Mouse (Mus musculus): Measurements from ENCODE around the gene Sost. TPM values are rescaled to one million over a fixed set of nuclear protein-coding genes. Genes with fewer than 3 reads are reported as not detected.

The Sost gene
- total RNA-seq, 2 experiments from 2014 or later: not detected

DNA sequence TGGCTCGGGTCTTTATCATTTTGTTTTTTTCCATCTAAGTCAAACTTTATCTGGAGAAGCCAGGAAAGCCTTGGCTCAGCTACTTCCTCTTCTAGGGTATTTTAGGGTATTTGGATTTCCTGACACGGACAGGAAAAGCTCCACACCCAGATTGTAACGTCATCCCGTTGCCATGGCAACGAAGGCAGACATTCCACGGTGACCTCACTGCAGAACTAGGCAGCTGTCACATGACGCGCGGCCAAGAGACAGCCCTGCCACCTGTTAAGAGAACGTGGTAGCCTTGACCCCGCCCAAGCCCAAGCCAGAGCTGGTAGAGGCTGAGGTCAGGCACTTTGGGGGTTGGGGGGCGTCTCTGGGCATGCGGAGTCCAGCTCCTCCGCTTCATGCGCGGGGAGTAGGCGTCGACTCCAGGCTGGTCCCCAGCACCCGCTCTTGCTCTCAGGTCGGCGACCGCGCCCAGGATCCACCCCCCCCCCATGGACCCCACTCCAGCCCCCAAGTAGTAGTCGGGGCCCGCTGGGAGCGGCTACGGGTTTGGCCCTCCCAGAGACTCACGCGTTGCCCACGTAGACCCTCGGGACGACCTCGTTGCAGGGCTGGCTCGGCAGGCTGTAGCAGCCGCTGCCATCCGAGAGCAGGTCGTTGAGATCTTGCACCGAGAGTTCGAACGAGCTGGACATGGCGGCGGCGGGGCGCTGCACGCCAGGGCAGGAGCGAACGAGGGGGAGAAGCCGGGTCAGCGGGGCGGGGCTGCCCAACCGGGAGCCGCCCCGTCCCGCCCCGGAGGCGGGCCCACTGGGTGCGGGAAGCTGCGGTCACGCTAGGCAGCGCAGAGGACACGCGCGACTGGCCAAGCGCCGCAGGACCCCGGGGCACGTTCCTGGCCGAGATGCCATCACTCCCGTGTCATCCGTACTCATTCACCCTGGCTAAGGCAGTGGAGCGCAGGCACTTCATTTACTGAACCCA is 17.5 kb upstream of the Sost start, which contains the start of gene Cfap97d1:
TSS of gene Cfap97d1 (plus strand) at position 226 of the 972 bp plus-strand sequence.
- peak; percentile 66 for ATAC-seq (replicated peaks; ENCODE audit: low FRiP score, low TSS enrichment, poor library complexity, severe bottlenecking)

DNA sequence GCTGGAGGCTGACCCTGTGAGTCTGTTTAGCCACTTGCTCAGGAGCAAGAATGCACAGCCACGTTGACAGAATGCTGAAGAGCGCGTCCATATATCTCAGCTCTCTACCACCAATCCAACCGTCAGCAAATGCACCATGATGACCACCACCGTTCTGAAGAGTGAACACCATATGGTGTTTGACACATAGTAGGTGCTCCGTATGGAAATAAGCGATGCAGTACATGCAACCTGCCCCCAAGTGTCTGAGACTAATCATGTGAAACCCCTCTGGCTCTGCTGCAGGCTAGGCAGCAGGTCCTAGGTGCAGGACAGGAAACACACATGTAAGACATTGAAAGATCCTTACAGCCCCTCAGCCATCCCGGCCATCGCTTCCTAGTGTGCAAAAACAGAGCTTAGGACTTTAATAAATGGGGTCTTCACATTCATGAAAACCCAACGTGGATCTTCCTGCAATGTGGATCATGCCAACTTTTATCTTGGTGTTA is 16.7 kb upstream of the Sost start:
- ATAC-seq (replicated peaks; ENCODE audit: low FRiP score, low TSS enrichment, poor library complexity, severe bottlenecking): no peak

DNA sequence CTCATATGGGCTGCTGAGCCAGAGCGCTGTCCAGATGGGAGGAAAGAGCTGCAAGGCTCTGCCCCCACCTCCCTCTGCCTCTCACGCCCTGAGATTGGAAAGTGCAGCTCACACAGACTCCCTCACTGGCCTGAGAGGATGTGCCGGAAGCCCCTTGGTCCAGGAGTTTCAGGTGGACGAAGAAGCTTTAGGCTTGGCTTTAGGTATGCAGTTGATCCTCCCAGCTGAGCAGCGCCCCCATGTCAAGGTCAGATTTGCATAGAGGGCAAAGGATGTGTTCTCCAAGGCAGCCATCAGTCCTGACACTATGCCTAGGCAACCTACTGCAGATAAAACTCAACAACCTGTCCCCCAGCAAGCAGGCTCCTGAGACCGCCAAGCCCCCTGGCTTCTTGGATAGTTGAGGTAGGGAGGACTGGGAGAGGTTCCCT is 16.2 kb upstream of the Sost start:
- ATAC-seq (replicated peaks; ENCODE audit: low FRiP score, low TSS enrichment, poor library complexity, severe bottlenecking): no peak

DNA sequence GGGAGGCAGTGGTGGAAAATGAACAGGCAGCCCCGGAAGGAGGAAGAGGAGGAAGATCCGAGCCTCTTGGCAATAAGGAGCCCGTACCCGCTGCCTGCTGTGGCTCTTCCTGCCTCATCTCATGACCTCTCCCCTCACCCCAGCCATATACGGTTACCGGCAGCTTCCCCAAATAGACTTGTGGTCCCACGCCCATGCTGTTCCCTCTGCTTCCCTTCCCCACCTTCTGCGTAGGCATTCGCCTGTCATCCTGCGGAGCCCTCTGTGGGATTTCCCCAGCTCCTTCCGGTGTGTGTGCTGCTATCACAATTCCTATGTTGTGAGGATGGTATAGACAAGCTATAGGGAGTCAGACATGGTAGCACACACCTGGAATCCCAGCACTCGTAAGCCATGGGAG is 15.0 kb upstream of the Sost start:
- no peak for ATAC-seq (replicated peaks; ENCODE audit: low FRiP score, low TSS enrichment, poor library complexity, severe bottlenecking)

DNA sequence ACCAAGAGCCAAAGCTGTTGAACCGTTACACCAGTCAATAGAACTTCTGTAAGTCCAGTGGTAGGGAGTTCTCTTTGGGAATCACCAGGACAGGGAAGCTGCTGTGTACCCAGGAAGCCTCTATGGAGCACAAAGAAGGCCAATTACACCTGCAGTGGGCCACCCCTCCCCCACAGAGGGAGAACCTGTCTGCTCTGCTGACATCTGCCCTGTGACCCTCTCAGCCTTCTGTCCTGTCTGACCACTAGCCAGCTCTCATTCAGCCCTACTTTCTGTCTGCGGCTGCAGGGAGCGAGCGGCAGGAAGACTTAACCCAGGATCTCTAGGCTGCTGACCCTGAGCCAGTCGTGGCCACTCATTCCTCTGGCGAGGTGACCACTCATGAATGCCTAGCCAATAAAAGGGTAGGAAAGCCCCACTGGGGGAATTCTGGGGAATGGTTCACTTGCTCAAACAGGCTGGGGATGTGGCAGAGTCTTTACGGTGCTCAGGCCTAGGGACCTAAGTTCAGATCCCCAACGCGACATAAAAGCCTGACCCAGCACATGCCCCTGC is 13.9 kb upstream of the Sost start:
- ATAC-seq (replicated peaks; ENCODE audit: low FRiP score, low TSS enrichment, poor library complexity, severe bottlenecking): no peak

DNA sequence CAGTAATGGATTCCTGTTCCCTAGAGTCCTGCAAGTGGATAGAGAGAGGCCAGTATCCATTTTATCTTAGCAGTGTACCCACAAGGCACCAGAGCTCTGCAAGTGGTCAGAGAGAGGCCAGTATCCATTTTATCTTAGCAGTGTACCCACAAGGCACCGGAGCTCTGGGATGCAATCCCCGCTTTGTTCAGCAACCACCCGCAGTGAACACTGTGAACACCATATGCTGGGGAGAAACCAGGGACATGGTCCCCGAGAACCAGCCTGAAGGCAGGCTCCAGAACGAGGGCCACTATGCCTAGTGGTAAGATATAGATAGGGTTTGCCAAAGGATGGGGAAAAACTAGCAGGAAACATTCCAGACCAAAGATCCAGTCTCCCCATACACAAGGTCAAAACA is 12.3 kb upstream of the Sost start:
- no peak for ATAC-seq (replicated peaks; ENCODE audit: low FRiP score, low TSS enrichment, poor library complexity, severe bottlenecking)

DNA sequence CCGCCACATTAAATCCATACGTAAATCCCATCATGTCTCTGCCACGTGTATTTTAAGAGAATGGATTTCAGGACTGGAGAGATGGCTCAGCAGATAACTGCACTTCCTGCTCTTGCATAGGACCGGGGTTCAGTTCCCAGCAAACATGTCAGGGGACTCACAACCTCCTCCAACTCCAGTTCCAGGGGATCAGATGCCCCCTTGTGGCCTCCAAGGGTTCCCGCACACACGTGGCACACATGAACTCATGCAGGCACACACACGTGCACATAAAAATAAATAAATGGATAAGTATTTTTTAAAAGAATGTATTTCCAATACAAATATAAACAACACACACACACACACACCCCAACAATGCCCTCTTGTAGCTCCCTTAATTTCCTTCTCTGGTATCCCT is 10.1 kb upstream of the Sost start:
- no peak for ATAC-seq (replicated peaks; ENCODE audit: low FRiP score, low TSS enrichment, poor library complexity, severe bottlenecking)

DNA sequence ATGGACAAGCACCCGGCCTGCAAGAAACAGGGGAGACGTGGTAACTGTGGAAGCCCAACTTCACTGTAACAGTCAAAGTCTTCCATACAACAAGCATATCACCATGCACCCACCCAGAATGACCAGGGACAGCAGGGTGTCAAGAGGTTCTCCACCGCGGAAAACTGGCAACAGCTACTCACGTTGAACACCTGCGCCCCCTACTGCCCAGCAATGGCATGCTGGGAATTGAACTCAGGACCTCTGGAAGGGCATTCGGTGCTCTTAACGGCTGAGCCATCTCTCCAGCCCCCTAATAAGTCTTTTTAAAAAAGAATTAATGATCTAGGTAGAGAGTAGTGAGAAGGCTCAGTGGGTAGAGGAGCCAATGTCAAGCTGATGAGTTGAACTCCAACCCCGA is 8.1 kb upstream of the Sost start:
- ATAC-seq (replicated peaks; ENCODE audit: low FRiP score, low TSS enrichment, poor library complexity, severe bottlenecking): no peak

DNA sequence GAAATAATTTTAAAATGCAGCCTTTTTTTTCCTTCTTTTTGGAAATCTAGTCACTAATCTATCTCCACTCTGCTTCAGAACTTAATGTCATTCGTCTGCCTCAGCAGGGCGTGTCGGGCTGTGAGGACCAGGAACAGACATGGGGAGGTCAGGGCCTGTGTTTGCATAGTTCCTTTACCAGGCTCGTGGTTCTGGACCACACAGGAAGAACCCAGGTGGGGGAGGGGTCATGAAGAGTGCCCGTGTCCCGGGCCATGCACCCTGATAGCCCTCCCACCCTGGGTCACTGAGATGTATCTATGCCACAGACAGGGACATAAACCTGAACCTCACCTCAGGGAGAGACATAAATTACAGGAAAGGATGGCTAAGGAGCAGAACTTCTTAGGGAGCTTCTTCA is 7.4 kb upstream of the Sost start:
- ATAC-seq (replicated peaks; ENCODE audit: low FRiP score, low TSS enrichment, poor library complexity, severe bottlenecking): no peak

DNA sequence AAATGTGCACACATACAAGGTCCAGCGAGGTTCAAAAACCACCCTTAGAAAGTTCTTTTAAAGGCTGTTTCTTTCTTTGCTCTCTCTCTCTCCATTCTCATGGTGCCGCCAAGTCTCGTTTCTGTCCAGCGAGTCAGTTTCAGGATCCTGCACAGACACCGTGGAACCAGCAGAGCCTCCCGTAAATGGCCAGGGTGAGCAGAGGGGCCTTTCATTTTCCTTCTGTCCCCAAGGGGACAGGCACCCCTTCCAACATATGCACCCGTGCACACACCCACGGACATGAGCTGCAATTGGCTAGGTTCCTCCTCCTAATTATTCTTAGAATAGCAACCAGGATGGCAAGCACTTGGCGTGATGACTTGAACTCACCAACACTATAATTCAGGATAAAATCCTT is 6.7 kb upstream of the Sost start:
- no peak for ATAC-seq (replicated peaks; ENCODE audit: low FRiP score, low TSS enrichment, poor library complexity, severe bottlenecking)

DNA sequence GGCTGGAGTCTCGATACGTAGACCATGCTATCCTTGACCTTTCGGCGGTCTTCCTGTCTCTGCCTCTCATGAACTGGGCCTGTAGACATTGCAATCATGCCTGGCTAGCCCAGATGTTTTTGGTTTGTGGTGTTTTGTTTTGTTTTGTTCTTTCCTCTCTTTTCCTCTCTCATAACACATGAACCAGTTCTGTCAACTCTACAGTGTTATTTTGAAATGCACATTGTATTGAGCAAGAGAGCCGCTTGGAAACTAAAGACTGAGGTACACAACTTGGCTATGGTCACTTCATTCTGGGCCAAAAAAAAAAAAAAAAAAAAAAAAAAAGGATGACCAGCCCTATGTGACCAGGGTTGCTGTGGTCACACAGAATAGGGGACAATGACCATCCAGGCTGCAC is 5.8 kb upstream of the Sost start:
- no peak for ATAC-seq (replicated peaks; ENCODE audit: low FRiP score, low TSS enrichment, poor library complexity, severe bottlenecking)

DNA sequence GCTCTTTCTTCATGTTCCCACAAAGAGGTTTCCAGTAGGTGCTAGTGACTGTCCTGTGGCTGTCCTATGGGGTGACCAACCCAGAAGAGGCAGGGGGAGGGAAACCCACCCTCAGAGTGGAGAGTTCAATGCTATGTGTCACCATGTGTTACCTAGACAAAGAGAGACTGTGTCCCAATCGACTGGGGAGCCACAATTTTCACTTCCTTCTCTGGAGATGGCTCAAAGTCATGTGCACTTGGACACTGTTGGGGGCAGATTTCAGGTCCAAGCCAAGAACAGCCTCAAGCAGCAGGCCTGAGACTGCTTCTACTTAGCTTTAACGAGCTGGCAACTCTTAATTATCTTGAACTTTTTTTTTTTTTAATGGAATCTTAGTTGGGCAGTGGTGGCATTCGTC is 5.3 kb upstream of the Sost start:
- no peak for ATAC-seq (replicated peaks; ENCODE audit: low FRiP score, low TSS enrichment, poor library complexity, severe bottlenecking)

DNA sequence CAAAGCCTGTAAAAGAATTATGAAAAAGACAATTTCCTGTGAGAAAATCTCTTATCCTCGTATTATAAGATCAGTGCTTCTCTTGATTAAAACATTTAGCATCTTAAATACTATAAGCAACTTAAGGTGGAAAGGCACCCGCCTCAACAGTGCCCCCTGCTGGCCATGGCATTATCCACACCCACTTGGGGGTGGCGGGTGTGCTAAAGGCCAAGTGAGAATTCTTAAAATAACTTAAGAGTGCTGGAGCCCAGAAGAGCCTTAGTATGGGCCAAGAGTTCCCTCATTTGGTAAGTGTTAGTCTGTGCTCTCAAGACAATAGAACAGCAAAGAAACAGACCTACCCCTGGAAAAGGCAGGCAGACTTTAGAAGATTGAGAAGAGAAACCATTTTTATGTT is 4.6 kb upstream of the Sost start:
- no peak for ATAC-seq (replicated peaks; ENCODE audit: low FRiP score, low TSS enrichment, poor library complexity, severe bottlenecking)

DNA sequence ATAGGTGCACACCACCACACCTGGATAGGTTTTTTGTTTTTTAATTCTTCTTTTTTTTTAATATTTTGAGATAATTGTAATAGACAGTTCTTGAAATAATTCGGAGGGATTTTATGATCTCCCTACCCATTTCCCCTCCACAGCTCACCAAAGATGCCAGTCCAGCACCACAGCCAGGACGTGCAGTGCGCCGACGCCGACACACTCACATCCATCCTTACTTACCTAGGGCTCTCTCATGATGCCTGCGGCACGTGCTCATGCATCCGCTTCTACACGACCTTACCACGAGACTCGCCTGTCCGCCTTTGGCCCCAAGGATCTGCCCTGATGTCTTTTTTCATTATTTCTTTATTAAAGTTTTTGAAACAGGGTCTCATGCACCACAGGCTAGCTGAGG is 3.0 kb upstream of the Sost start:
- ATAC-seq (replicated peaks; ENCODE audit: low FRiP score, low TSS enrichment, poor library complexity, severe bottlenecking): no peak

DNA sequence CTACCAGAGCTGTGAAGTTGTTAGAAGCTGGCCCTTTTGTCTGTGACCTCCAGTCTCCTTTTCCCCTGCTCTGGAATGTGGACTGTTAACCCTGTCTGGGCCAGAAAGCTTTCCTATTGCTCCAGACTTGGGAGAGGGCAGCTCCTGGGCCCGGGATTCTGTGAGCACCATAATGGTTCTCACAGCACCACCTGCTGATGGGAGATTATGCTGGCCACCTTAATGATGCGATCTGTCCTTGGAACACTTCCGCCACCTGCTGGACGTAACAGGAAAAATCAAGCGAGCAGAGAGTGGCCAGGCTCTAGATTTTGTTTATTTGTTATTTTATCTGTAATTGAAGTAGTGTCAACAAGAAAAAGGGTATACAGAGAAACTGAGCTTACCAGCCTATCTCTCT is 2.0 kb upstream of the Sost start:
- ATAC-seq (replicated peaks; ENCODE audit: low FRiP score, low TSS enrichment, poor library complexity, severe bottlenecking): peak; percentile 75

DNA sequence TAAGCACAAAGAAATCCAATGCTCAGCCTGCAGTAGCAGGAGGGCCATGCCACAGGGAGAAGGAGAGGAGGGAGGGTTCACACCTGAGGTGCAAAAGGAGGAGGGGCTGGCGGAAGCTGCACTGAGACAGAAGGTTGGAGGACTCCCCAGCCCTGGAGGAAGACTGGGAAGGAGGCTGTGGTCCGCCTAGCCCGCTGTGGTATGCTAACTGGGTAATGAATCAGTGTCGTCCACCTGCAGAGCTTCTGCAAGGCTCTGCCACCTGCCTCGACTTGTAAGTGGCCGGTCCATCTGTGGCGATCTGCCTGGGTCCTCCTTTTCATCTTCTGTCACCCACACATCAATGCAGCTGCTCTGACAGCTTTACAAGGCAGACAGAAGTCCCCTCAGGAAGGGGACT is 1.5 kb upstream of the Sost start:
- ATAC-seq (replicated peaks; ENCODE audit: low FRiP score, low TSS enrichment, poor library complexity, severe bottlenecking): no peak

DNA sequence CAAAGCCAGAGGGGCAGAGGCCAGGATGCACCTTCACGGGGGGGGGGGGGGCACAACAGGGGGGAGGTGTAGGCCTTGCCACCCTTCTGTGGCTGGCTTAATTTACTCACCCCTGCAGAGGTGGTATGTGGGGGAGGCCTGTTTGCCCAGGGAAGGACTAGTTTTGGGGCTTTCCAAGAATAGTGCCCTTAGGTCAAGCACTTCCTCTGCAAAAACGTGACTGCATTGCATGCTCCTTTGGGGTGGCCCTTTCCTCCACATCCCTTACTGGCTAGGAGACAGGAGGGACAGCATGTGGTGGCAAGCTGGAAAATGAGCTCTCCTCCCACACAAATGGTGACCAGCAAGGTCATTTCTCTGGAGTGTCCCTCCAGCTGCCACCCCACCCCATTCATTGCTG is 1.3 kb downstream of the Sost start:
- no peak for ATAC-seq (replicated peaks; ENCODE audit: low FRiP score, low TSS enrichment, poor library complexity, severe bottlenecking)

DNA sequence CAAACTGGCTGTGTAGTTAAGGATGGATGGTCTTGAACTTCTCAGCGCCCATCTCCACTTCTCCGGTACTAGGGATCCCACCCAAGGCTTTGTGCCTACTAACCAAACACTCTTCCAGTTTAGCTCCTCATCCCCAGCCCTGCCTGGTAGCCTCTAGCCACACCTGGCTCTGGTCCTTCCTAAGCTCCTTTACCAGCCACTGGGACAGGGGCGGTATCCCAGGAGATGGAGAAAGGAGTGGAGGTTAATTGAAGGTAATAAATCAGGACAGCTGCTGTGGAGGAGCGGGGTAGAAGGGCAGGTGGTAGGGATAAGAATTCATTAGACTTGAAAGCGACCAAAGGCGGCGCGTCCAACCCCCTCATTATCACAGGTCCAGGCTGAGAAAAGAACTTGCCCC is 2.2 kb downstream of the Sost start:
- no peak for ATAC-seq (replicated peaks; ENCODE audit: low FRiP score, low TSS enrichment, poor library complexity, severe bottlenecking)

DNA sequence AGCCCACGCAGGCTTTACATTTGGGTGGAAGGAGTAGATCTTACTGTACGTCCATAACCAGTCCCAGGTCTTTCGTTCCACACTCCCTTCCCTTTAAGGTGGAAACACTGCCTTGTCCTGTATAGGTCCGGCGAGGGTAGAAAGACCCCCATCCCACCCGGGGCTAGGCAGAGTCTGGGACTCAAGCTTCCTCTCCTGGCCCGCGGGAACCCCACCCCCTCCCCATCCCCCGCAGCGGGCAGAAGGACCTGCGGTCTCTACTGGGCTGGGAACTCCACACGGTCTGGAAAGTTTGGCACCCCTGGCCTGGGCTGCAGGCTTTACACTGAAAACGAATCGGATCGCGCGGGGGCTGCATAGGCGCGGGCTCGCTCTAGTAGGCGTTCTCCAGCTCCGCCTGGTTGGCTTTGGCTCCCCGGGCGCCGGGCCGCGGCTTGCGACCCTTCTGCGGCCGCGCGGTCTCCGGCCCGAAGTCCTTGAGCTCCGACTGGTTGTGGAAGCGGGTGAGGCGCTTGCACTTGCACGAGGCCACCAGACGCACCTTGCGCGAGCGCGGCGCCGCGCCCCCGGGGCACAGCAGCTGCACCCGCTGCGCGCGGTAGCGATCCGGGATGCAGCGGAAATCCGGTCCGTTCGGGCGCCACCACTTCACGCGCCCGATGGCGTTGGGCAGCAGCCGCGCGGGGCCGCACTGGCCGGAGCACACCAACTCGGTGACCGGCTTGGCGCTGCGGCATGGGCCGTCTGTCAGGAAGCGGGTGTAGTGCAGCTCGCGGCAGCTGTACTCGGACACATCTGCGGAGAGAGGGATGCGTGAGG is 3.1 kb downstream of the Sost start:
- ATAC-seq (replicated peaks; ENCODE audit: low FRiP score, low TSS enrichment, poor library complexity, severe bottlenecking): no peak

DNA sequence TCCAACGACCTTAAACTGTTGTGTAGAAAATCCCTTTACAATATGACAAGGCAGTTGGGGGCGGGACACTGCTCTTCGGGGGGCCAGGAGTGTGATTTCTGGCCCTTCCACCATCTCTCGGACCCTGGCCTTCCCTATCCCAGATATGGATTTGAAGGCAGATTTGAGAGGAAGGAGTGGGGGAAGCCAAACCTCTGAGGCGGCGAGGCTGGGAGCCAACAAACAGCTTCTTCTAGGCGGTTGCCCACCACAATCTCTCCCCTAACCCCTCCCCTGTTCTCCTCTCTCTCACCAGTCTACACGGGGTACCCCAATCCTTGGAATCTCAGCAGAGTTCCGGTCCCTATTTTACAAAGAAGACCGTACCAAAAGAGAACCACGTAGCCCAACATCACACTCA is 3.8 kb downstream of the Sost start:
- ATAC-seq (replicated peaks; ENCODE audit: low FRiP score, low TSS enrichment, poor library complexity, severe bottlenecking): no peak
